Mouse (Mus musculus) T-cell, adult 66 days (primary cell): ENCODE data around the gene Baiap2l2. TPM values are rescaled to one million over a fixed set of nuclear protein-coding genes. Genes with fewer than 3 reads are reported as not detected.

Experiments used
- total RNA-seq, 2 experiments: library from RNA; stranded (reverse); gene quantifications; 3 replicates in 1 of 2; 4 replicates in 1 of 2; pipeline ENCODE4 v1.2.4; 2023

Baiap2l2 gene
- 1 to 10 TPM; 1.9 to 2.4 TPM for total RNA-seq

GRCm38 (mm10) chr15:79285399-79285798 lies at the start of gene Baiap2l2:
Gene Baiap2l2 (minus strand): TSS chr15:79285537.

GRCm38 (mm10) chr15:79328058-79328938 lies 43.0 kb upstream of the Baiap2l2 start, which contains the start of gene Pla2g6:
Gene Pla2g6 (minus strand): TSS chr15:79328390.

GRCm38 (mm10) chr15:79254661-79255060 lies 30.7 kb downstream of the Baiap2l2 start, which contains the start of gene Slc16a8:
Gene Slc16a8 (minus strand): TSS chr15:79254761.

GRCm38 (mm10) chr15:79229058-79229821 lies 56.1 kb downstream of the Baiap2l2 start, which contains the start of the genes Pick1 and Gm49486:
Gene Pick1 (plus strand): TSS chr15:79229173.
Gene Gm49486 (plus strand): TSS chr15:79229391.

Other genes starting within 250 kb of the Baiap2l2 start
- not detected for gene Galr3, start 243.7 kb downstream of the Baiap2l2 start, total RNA-seq
- gene Ankrd54, start 222.6 kb downstream of the Baiap2l2 start, total RNA-seq: 10 to 100 TPM; 36.0 to 37.8 TPM
- 100 to 1,000 TPM; 120 to 124 TPM for gene Eif3l, start 210.4 kb downstream of the Baiap2l2 start, total RNA-seq
- gene Micall1, start 176.6 kb downstream of the Baiap2l2 start, total RNA-seq: 10 to 100 TPM; 53.3 to 55.5 TPM
- 10 to 100 TPM; 60.7 to 71.0 TPM for gene Polr2f, start 144.5 kb downstream of the Baiap2l2 start, total RNA-seq
- not detected for gene 1700088E04Rik, start 144.3 kb downstream of the Baiap2l2 start, total RNA-seq
- gene Sox10, start 120.3 kb downstream of the Baiap2l2 start, total RNA-seq: not detected
- gene Pick1, start 56.4 kb downstream of the Baiap2l2 start, total RNA-seq: 10 to 100 TPM; 22.3 to 25.8 TPM
- 1 to 10 TPM in 1 of 2 experiments, under 1 TPM in 1; 0.50 to 1.4 TPM for gene Gm49486, start 56.1 kb downstream of the Baiap2l2 start, total RNA-seq
- not detected for gene Slc16a8, start 30.8 kb downstream of the Baiap2l2 start, total RNA-seq
- 10 to 100 TPM; 12.7 to 16.7 TPM for gene Pla2g6, start 42.9 kb upstream of the Baiap2l2 start, total RNA-seq
- gene Maff, start 61.1 kb upstream of the Baiap2l2 start, total RNA-seq: 100 to 1,000 TPM in 1 of 2 experiments, 10 to 100 TPM in 1; 65.3 to 114 TPM
- gene Tmem184b, start 118.0 kb upstream of the Baiap2l2 start, total RNA-seq: 10 to 100 TPM; 39.1 to 43.3 TPM
- 10 to 100 TPM; 39.9 to 43.8 TPM for gene Csnk1e, start 170.0 kb upstream of the Baiap2l2 start, total RNA-seq
- gene Kcnj4, start 219.7 kb upstream of the Baiap2l2 start, total RNA-seq: not detected
- not detected for gene Kdelr3, start 230.9 kb upstream of the Baiap2l2 start, total RNA-seq